Comparison of ENCODE assay signal across 7 mouse cellular contexts in the genomic region with DNA sequence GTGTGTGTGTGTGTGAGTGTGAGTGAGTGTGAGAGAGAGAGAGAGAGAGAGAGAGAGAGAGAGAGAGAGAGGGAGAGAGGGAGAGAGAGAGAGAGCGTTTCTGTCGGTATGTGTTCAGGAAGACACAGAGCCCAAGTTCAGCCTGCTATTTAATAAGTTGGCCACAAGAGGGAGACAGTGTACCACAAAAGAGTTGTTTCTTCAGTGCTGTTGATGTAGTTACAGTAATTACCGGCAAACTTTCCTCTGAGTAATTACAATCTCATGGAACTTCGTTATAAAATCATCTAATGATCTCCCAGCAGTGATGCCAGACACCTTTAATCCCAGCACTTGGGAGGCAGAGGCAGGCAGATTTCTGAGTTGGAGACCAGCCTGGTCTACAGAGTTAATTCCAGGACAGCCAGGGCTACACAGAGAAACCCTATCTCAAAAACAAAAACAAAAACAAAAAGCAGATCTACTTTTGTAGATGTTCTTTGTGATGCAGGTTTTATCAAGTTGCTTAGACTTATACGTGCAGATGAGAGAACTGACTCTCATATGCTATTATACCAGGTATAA. TPM values are rescaled to one million over a fixed set of nuclear protein-coding genes. Genes with fewer than 3 reads are reported as not detected.
DNase-seq lines count a peak whose midpoint lies in the region; ATAC-seq and TF ChIP-seq lines count a peak whose summit lies in the region.

No protein-coding gene starts in this region.

- H3K9ac ChIP-seq in embryonic facial prominence, embryonic 11.5 days (replicated peaks; ENCODE audit: low read length), result no peak overlapping the region

- WGBS in embryonic facial prominence, embryonic 11.5 days, result 4% methylated on average over 5 of the region's 5 CpGs
- WGBS in large intestine, adult 2 months, result 9% methylated on average over 5 of the region's 5 CpGs
- 4% methylated on average over 5 of the region's 5 CpGs for WGBS in lung, adult 2 months

- H3K9me3 ChIP-seq in E14TG2a.4 (ENCODE audit: low read length), result no peaks in the 10 kb centered on the region
- H3K9me3 ChIP-seq in embryonic facial prominence, embryonic 11.5 days (replicated peaks; ENCODE audit: control insufficient read depth, low read length), result no peaks in the 10 kb centered on the region

- H3K36me3 ChIP-seq in E14TG2a.4 (ENCODE audit: insufficient read depth, low read length), result peaks cover 41% of the 10 kb centered on the region
- no peaks in the 10 kb centered on the region for H3K36me3 ChIP-seq in embryonic facial prominence, embryonic 11.5 days (replicated peaks; ENCODE audit: control insufficient read depth, insufficient read depth, low read depth, low read length)

- TF ChIP-seq POLR2A in lung, adult 2 months (IDR thresholded peaks at IDR 0.05; ENCODE audit: borderline replicate concordance, extremely low read depth, low read depth, low read length), result no peak

- ATAC-seq in embryonic facial prominence, embryonic 11.5 days (replicated peaks; ENCODE audit: insufficient number of reproducible peaks, low FRiP score, low TSS enrichment, low read depth), result no peak

- no peak overlapping the region for H3K4me3 ChIP-seq in E14TG2a.4 (replicated peaks; ENCODE audit: low read length)
- H3K4me3 ChIP-seq in embryonic facial prominence, embryonic 11.5 days (ENCODE audit: low read depth, low read length), result no peak overlapping the region
- H3K4me3 ChIP-seq in lung, adult 2 months (replicated peaks; ENCODE audit: extremely low read depth, low read depth, low read length), result no peak overlapping the region

- no peak overlapping the region for H3K4me2 ChIP-seq in embryonic facial prominence, embryonic 11.5 days (ENCODE audit: low read depth, low read length)

- H3K4me1 ChIP-seq in E14TG2a.4 (replicated peaks; ENCODE audit: low read depth, low read length), result peaks cover 15% of the 10 kb centered on the region
- H3K4me1 ChIP-seq in embryonic facial prominence, embryonic 11.5 days (ENCODE audit: control insufficient read depth, insufficient read depth, low read length), result no peaks in the 10 kb centered on the region
- H3K4me1 ChIP-seq in lung, adult 2 months (ENCODE audit: control insufficient read depth, insufficient read depth, low read length), result no peaks in the 10 kb centered on the region

- TF ChIP-seq CTCF in E14TG2a.4 (conservative IDR thresholded peaks at IDR 0.05; ENCODE audit: low read length), result peak; percentile 53
- TF ChIP-seq CTCF in lung, adult 2 months (IDR thresholded peaks at IDR 0.05; ENCODE audit: insufficient read depth, low read length), result peak; percentile 49; the same call in 1 of the 2 replicates

- DNase-seq in WW6 (ENCODE audit: low read depth, low spot score), result peak; percentile 45
- DNase-seq in embryonic facial prominence, embryonic 11.5 days (ENCODE audit: low spot score), result peak; percentile 89
- peak; percentile 82 to 88 for DNase-seq in heart, postnatal 10 days
- DNase-seq in large intestine, adult 2 months (ENCODE audit: low read depth, low spot score), result peak; percentile 77
- DNase-seq in lung, adult 2 months, result no peak
- DNase-seq in retina, adult 2 months (ENCODE audit: low read depth, low spot score), result peak; percentile 61

- H3K27me3 ChIP-seq in E14TG2a.4 (ENCODE audit: insufficient read depth, low read length), result no peaks in the 10 kb centered on the region
- H3K27me3 ChIP-seq in embryonic facial prominence, embryonic 11.5 days (ENCODE audit: control insufficient read depth, insufficient read depth, low read length), result no peaks in the 10 kb centered on the region

- no peak overlapping the region for H3K27ac ChIP-seq in embryonic facial prominence, embryonic 11.5 days (replicated peaks; ENCODE audit: low read depth, low read length)

- intact Hi-C loops in heart, postnatal 10 days (cut with DNase I), result loop anchor here (1.0 to 10.0 kb wide), 3 partner anchors 24 to 205 kb away; no protein-coding TSS in a partner anchor

RNA-seq across cellular contexts. Expression of gene Tfpi, which starts 21.3 kb away (rescaled TPM):
- polyA plus RNA-seq in embryonic facial prominence, embryonic 11.5 days (2014; fragmentation: Nextera tagmentation; extraction: Ambion mirVana), result 20.8 and 23.1 TPM in 2 replicates
- 10 to 100 TPM; 62.3 to 67.1 TPM for total RNA-seq in heart, postnatal 10 days (2021)
- 4.5 and 6.2 TPM in 2 replicates for polyA plus RNA-seq in large intestine, adult 2 months (2012; rRNA removed)
- polyA plus RNA-seq in lung, adult 2 months (2012; rRNA removed), result 6.2 and 10.5 TPM in 2 replicates

RNA-seq across cellular contexts. Expression of gene Calcrl, which starts 30.1 kb away (rescaled TPM):
- polyA plus RNA-seq in embryonic facial prominence, embryonic 11.5 days (2014; fragmentation: Nextera tagmentation; extraction: Ambion mirVana), result 23.9 and 24.2 TPM in 2 replicates
- 10 to 100 TPM; 47.6 to 54.8 TPM for total RNA-seq in heart, postnatal 10 days (2021)
- polyA plus RNA-seq in large intestine, adult 2 months (2012; rRNA removed), result 1.8 and 2.8 TPM in 2 replicates
- 128 and 192 TPM in 2 replicates for polyA plus RNA-seq in lung, adult 2 months (2012; rRNA removed)
